ENCODE assay signal across 9 mouse cellular contexts in genomic region chr9:56796656-56797131, GRCm38 (mm10). TPM values are rescaled to one million over a fixed set of nuclear protein-coding genes. Genes with fewer than 3 reads are reported as not detected.
DNase-seq lines count a peak whose midpoint lies in the region; ATAC-seq and TF ChIP-seq lines count a peak whose summit lies in the region.
"Had no signal": no experiment of that assay in that cellular context is flagged by ENCODE, and none has a peak within 500 bp of the region (broad histone marks: within the 10 kb centered on the region; RNA-seq: fewer than 3 reads in every experiment).

No protein-coding gene starts in this region.

- no peaks in the 10 kb centered on the region for H3K36me3 ChIP-seq in heart, embryonic 12.5 days
- no peaks in the 10 kb centered on the region for H3K36me3 ChIP-seq in hindbrain, postnatal 0 days (ENCODE audit: insufficient read depth, low read length)
- H3K36me3 ChIP-seq in midbrain, postnatal 0 days (ENCODE audit: insufficient read depth, low read length): no peaks in the 10 kb centered on the region

- no peak for DNase-seq in heart, adult 9 months (ENCODE audit: low spot score in 2 of 2)
- DNase-seq in ES-CJ7 (ENCODE audit: low read depth, low spot score): peak; percentile 47
- DNase-seq in embryo, embryonic 10 days (ENCODE audit: low spot score): peak; percentile 59
- peak; percentile 69 for DNase-seq in hindbrain, postnatal 0 days (ENCODE audit: low spot score)
- DNase-seq in midbrain, postnatal 0 days (ENCODE audit: low spot score): peak; percentile 33
- DNase-seq in spleen, postnatal 36 days (ENCODE audit: low spot score in 2 of 2): no peak
- DNase-seq in gastrocnemius, postnatal 4 days (ENCODE audit: low spot score in 2 of 2): no peak

- peaks cover 16% of the 10 kb centered on the region for H3K4me1 ChIP-seq in heart, embryonic 12.5 days (replicated peaks)
- H3K4me1 ChIP-seq in hindbrain, postnatal 0 days (ENCODE audit: insufficient read depth, low read length): peaks cover 14% of the 10 kb centered on the region; the same call in 1 of the 2 replicates
- peaks cover 9% of the 10 kb centered on the region; the same call in 1 of the 2 replicates for H3K4me1 ChIP-seq in midbrain, postnatal 0 days (ENCODE audit: insufficient read depth, low read length)

- peak; percentile 46 for ATAC-seq in heart, embryonic 12.5 days (ENCODE audit: insufficient number of reproducible peaks, low FRiP score)
- peak; percentile 63 for ATAC-seq in hindbrain, postnatal 0 days
- ATAC-seq in midbrain, postnatal 0 days (ENCODE audit: low FRiP score): peak; percentile 57

- no peak overlapping the region for H3K27ac ChIP-seq in heart, embryonic 12.5 days (ENCODE audit: poor library complexity, severe bottlenecking)
- peak overlapping the region; percentile 88 for H3K27ac ChIP-seq in hindbrain, postnatal 0 days
- peak overlapping the region; percentile 91 for H3K27ac ChIP-seq in midbrain, postnatal 0 days (ENCODE audit: low read depth, low read length)

- peak overlapping the region; percentile 85 for H3K4me2 ChIP-seq in heart, embryonic 12.5 days
- peak overlapping the region; percentile 82 for H3K4me2 ChIP-seq in hindbrain, postnatal 0 days (ENCODE audit: low read depth, low read length)
- H3K4me2 ChIP-seq in midbrain, postnatal 0 days (ENCODE audit: low read depth, low read length, poor library complexity, severe bottlenecking): peak overlapping the region; percentile 77

- peak overlapping the region; percentile 47 for H3K9ac ChIP-seq in heart, embryonic 12.5 days
- H3K9ac ChIP-seq in hindbrain, postnatal 0 days (replicated peaks; ENCODE audit: low read length): peak overlapping the region; percentile 70
- peak overlapping the region; percentile 84 for H3K9ac ChIP-seq in midbrain, postnatal 0 days (replicated peaks; ENCODE audit: low read length, poor library complexity, severe bottlenecking)

- H3K27me3 ChIP-seq in heart, embryonic 12.5 days (replicated peaks): peaks cover 88% of the 10 kb centered on the region
- H3K27me3 ChIP-seq in hindbrain, postnatal 0 days (ENCODE audit: insufficient read depth, low read length): peaks cover 28% of the 10 kb centered on the region
- H3K27me3 ChIP-seq in midbrain, postnatal 0 days (ENCODE audit: insufficient read depth, low read length): peaks cover 4% of the 10 kb centered on the region; the same call in 1 of the 2 replicates

- TF ChIP-seq CTCF in hindbrain, postnatal 0 days (IDR thresholded peaks at IDR 0.05; ENCODE audit: low read depth): no peak
- 0 out of 2 replicates have a peak, but pooled peaks have one; percentile 37 for TF ChIP-seq CTCF in midbrain, postnatal 0 days (IDR thresholded peaks at IDR 0.05)

- peak overlapping the region; percentile 53 for H3K4me3 ChIP-seq in heart, embryonic 12.5 days
- peak overlapping the region; percentile 58 for H3K4me3 ChIP-seq in hindbrain, postnatal 0 days (ENCODE audit: low read length)
- H3K4me3 ChIP-seq in midbrain, postnatal 0 days (ENCODE audit: low read depth, low read length): peak overlapping the region; percentile 63

- WGBS in heart, embryonic 12.5 days: under 1% methylated on average over 41 of the region's 41 CpGs
- under 1% methylated on average over 41 of the region's 41 CpGs for WGBS in hindbrain, postnatal 0 days
- WGBS in midbrain, postnatal 0 days: under 1% methylated on average over 41 of the region's 41 CpGs

- no peaks in the 10 kb centered on the region for H3K9me3 ChIP-seq in heart, embryonic 12.5 days (replicated peaks)
- H3K9me3 ChIP-seq in hindbrain, postnatal 0 days (ENCODE audit: low read length): no peaks in the 10 kb centered on the region
- H3K9me3 ChIP-seq in midbrain, postnatal 0 days (ENCODE audit: low read length): no peaks in the 10 kb centered on the region

RNA-seq across cellular contexts. Expression of gene Lingo1, which starts 0.4 kb away (rescaled TPM):
- polyA plus RNA-seq in heart, embryonic 12.5 days (2016; fragmentation: Nextera tagmentation; extraction: Ambion mirVana): 1.8 and 2.4 TPM in 2 replicates
- total RNA-seq in hindbrain, postnatal 0 days (2014; rRNA removed): 181 and 192 TPM in 2 replicates
- 81.0 and 88.6 TPM in 2 replicates for polyA plus RNA-seq in hindbrain, postnatal 0 days (2015; fragmentation: Nextera tagmentation; extraction: Ambion mirVana)
- total RNA-seq in midbrain, postnatal 0 days (2014; rRNA removed): 145 and 192 TPM in 2 replicates
- polyA plus RNA-seq in midbrain, postnatal 0 days (2015; fragmentation: Nextera tagmentation; extraction: Ambion mirVana): 110 and 114 TPM in 2 replicates
- total RNA-seq in gastrocnemius, postnatal 4 days (2021): 1 to 10 TPM; 3.2 TPM
- total RNA-seq: CH12.LX had no signal

Comparison
In these comparisons a context has a peak if more than half of its experiments do, and no peak if none do; other contexts are left out.
1. DNase-seq: peak in ES-CJ7 (single experiment), embryo, embryonic 10 days (single experiment), hindbrain, postnatal 0 days (single experiment) and midbrain, postnatal 0 days (single experiment); none in heart, adult 9 months (0 of 2), spleen, postnatal 36 days (0 of 2) and gastrocnemius, postnatal 4 days (0 of 2).
2. RNA of gene Lingo1, which starts 0.4 kb away (total RNA-seq): 145 to 192 TPM in midbrain, postnatal 0 days and 181 to 192 TPM in hindbrain, postnatal 0 days; 3.2 TPM in gastrocnemius, postnatal 4 days; every median in the first group is over 10 times any median in the second.
3. Peak in every context shown above with its lines, with median percentiles within 50 percentile points of each other: ATAC-seq, H3K4me2 ChIP-seq, H3K4me3 ChIP-seq and H3K9ac ChIP-seq.